Mouse (Mus musculus) spleen, postnatal 14 days (tissue): ENCODE data around the gene Man2a1.
A peak's percentile ranks its signal among the peaks of the same experiment; 100 is the strongest.

Experiments
- DNase-seq, 2 experiments: peaks; one replicate each; pipeline ENCODE4 v3.0.0; 2021 to 2022; ENCODE audit warnings: low spot score in 2 of 2

Gene Man2a1

GRCm38 (mm10) chr17:64600372-64601090 lies at the start of gene Man2a1:
Gene Man2a1 (plus strand): TSS chr17:64600736.
- peak; percentile 68 to 75 for DNase-seq

- no peak for DNase-seq
These were observed 47.2 kb upstream of the Man2a1 start for GRCm38 (mm10) chr17:64553358-64553757.

DNA sequence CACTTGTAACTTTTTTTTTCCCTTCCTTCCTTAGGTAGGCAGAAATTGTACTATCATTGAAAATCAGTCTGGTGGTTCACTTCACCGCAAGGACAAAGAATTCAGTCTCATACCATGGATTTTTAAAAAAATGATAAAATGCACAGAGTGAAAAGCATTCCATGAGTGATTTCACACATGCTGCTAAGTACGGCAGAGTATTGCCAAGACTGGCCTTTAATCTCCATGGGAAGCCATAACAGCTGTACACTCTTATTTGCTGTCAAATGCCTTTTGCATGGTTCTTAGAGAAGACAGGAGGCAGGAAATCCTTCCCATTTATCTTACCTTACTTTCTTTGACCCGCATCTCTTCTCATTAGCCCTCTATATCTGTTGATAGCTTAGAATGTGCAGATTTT lies 45.6 kb upstream of the Man2a1 start:
- no peak for DNase-seq

GRCm38 (mm10) chr17:64556661-64557445 lies 43.7 kb upstream of the Man2a1 start:
- DNase-seq: no peak

DNA sequence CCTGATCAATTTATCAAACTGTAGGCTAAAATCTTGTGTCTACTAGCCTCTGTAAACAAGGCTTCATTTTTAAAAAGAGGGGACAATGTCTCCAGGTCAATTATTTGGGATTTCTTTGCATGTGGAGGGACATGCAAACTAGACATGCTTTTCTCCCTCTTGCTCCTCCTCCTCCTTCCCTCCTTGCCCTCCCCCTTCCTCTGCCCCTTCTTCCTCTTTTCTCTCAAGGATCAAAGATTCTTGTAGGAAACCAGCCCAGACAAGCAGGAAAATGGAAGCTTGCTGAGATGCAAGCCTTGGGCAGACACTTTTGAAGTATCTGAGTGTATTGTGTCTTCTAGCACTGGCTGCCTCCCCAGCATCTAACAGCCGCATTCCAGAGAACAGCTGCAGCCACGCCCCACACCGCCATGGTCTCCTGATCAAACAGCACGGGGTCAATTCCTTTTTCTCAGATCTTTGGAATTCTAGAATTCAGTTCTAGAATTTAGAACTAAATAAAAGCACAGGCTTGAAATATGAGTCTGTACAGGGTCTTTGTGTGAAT lies 41.5 kb upstream of the Man2a1 start:
- no peak for DNase-seq

DNA sequence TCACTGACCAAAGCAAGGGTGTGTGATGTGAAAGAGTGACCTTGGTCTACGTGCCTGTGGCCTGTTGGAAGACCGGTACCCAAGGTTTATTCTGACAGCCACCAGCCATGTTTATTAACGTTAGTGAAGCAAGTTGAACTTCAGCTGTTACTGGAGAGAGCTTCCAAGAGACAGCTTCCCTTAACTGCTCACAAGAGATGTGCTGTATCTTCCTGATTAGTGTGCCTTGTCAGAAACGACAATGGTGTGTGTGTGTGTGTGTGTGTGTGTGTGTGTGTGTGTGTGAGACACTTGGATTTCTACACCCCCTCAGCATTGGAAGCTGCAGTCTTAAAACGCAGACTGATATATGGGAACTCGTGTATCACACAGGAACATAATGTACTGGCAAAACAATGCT lies 34.1 kb upstream of the Man2a1 start:
- no peak for DNase-seq

DNA sequence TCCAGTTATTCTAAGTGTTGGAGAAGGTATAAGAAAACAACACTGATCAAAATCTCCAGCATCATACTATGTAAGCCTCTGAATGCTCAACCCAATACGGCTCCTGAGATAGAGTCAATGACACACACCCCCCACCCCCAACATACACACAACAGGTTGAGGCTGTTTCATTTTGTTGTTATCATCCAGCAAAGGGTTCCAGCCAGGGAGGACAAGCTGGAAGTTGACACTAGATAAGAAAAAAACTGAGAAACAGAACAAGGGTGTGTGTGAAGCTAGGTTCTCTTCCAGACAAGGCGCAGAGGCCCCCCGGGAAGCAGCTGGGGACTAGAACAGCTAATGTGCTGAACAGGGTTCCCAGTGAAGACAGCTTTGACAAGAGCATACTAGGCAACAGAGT lies 33.0 kb upstream of the Man2a1 start:
- no peak for DNase-seq

DNA sequence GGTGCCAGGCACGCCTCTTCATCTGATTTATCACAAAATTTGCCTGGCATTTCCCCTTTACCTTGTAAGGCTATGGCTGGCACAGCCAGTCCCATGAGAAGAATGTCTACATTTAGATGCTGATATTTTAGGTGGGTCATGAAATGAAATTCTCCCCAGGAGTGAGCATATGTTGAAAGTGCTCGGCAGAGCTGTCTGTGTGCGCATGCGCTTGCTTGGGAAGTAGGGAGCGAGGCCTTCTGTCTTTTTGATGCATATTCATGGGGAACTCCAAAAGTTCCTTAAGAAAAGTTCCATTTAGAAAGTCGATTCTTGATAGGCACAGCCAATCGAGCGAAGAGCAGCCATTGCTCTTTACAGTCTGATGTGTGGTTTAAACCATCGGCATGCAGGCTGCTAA lies 26.6 kb upstream of the Man2a1 start:
- DNase-seq: no peak

GRCm38 (mm10) chr17:64575240-64575639 lies 25.3 kb upstream of the Man2a1 start:
- peak in 1 of 2 experiments; percentile 28 for DNase-seq

DNA sequence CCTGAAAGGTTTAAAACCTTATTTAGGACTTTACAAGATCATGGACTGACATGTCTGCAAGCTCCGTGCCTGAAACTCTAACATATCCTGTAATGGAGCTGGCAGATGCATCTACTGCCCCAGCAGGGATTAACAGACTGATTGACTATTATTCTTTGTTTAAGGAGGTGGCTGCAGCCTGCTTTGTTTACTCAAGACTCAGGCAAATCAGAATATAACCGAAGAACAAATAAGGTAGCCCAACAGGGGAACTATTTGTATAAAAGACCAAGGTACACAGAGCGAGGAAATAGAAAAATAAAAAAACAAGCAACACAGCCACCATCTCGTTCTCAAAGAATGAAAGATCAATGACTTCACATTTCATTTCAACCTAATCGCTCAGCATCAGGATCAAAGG lies 23.1 kb upstream of the Man2a1 start:
- DNase-seq: no peak

GRCm38 (mm10) chr17:64578346-64578745 lies 22.2 kb upstream of the Man2a1 start:
- no peak for DNase-seq

- DNase-seq: peak in 1 of 2 experiments; percentile 24
These were observed 20.8 kb upstream of the Man2a1 start for GRCm38 (mm10) chr17:64579696-64580095.

DNA sequence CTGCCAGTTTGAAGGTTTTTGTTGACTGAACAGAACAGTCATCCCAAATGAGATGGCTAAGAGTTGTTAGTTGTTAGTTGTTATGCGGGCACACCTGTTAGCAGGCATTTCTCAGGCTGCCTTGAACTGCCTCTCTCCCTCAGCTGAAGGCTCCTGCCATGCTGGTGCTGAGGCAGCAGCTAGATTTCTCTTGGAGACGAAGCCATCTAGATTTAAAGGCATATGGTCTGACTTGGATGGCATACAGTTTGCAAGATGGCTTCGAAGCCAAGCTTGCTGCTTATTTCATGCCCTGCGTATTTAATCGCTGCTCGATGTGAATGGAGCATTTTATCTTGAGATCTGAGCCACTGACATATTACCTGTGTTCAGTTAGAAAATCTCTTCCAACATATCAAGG lies 19.4 kb upstream of the Man2a1 start:
- no peak for DNase-seq

GRCm38 (mm10) chr17:64581962-64582361 lies 18.6 kb upstream of the Man2a1 start:
- no peak for DNase-seq

GRCm38 (mm10) chr17:64590483-64590882 lies 10.1 kb upstream of the Man2a1 start:
- DNase-seq: no peak

GRCm38 (mm10) chr17:64591366-64591765 lies 9.2 kb upstream of the Man2a1 start:
- no peak for DNase-seq

DNA sequence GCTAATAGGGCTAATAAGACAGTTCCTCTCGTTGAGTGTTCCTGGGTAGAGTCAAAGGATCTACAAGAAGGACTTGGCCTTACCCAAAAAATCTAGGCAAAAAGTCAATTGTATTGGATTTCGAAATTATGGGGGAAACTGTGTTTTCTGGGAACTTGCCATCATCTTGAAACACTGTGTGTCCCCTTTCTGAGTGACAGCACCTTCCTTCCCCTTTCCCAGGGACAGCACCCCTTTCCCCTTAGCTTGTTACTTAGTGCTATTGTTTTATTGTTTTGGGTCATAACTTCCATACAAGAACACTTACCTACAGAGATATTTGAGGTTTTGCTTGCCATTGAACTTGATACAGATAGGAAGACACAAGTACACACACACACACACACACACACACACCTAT lies 8.2 kb upstream of the Man2a1 start:
- no peak for DNase-seq

- no peak for DNase-seq
These were observed 7.7 kb upstream of the Man2a1 start for GRCm38 (mm10) chr17:64592788-64593187.

DNA sequence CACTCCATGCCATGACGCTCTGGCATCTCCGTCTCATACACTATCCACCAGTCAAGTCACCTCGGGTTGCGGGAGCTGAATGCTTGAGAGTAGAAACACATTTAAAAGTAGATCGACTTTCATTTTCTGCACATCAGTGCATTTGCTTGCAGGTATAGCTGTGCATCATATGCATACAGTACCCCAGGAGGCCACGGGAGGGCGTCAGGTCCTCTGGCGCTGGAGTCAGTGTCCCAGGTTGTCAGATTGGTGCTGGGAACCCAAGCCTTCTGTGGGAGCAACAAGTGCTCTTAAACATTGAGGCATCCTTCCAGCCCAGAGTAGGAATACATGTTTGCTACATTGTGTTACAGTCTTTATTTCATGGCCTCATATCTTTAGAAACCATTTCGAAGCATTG lies 2.8 kb upstream of the Man2a1 start:
- DNase-seq: no peak

DNA sequence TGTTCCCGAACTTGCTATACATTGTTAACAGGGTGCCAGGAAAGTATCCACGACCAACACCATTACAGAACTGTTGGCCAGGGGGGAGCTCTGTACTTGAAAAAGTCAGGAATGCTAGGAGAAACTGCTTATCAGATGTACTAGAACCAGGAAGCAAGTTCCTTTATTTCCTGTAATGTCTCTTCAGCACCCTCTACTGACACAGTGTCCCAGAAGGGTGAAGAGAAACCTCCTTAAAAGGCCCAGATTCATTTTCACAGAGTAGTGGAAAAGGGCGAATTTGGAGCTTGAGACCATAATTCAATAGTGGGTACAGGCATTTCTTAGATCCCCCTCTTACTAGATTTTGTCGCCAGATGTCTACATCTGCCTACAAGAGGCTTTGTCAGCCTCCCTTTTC lies 620 bp upstream of the Man2a1 start:
- no peak for DNase-seq

DNA sequence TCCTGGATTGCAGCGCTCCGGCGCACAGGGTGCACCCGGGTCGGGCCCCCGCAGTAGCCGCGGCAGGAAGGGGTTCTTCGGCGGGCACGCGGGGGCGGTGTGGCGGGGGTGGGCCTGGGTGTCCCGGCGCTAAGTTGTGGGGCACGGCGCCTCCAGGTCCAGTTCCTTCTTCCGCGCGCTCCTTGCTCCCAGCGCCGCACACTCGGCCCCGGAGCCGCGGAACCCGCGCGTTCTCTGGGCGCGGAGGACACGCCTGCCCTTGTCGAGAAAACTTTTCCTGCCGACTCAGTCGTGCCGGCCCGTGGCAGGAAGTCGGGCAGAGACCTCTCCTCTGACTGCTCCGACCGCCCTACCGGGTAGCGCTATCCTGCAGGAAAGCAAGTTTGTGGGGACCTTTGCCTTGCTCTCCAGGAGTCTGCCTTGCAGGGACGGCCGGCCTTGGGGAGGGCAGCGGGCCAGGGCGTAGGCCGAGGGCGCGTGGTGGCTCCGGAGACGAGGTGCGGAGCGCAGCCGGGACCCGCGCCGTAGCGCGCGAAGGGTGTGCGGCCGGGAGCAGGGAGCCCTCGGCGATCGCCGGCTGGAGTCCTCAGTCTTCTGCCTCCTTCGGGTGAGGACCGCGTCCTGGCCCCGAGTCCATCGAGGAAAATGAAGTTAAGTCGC lies 685 bp downstream of the Man2a1 start:
- DNase-seq: peak; percentile 31 to 35
